Mouse (Mus musculus) lung, postnatal 14 days (tissue): ENCODE data around the gene Klhdc1.

Experiments
- DNase-seq: peaks from one replicate; pipeline ENCODE4 v3.0.0; 2021

Klhdc1 gene

GRCm38 (mm10) chr12:69240876-69241275 is at the start of gene Klhdc1:
Klhdc1 (plus strand) TSS chr12:69241176.
- DNase-seq: no peak

GRCm38 (mm10) chr12:69191396-69191795 is 49.6 kb upstream of the Klhdc1 start:
- DNase-seq: no peak

- no peak for DNase-seq
These were observed 48.3 kb upstream of the Klhdc1 start for GRCm38 (mm10) chr12:69192637-69193036.

GRCm38 (mm10) chr12:69196444-69197377 is 44.3 kb upstream of the Klhdc1 start, which contains the start of gene Gm49383:
Gm49383 (minus strand) TSS chr12:69197104.
- peak; percentile 71 for DNase-seq

- DNase-seq: peak; percentile 60
These were observed 43.4 kb upstream of the Klhdc1 start for GRCm38 (mm10) chr12:69197378-69198163.

- peak; percentile 71 for DNase-seq
These were observed 42.8 kb upstream of the Klhdc1 start, which contains the start of gene Dnaaf2 for GRCm38 (mm10) chr12:69198164-69198535. Dnaaf2 (minus strand) TSS chr12:69198429.

- no peak for DNase-seq
These were observed 42.0 kb upstream of the Klhdc1 start for GRCm38 (mm10) chr12:69198985-69199384.

GRCm38 (mm10) chr12:69204052-69204833 is 36.7 kb upstream of the Klhdc1 start, which contains the start of gene Gm49384:
Gm49384 (minus strand) TSS chr12:69204267.
- DNase-seq: no peak

- no peak for DNase-seq
These were observed 33.6 kb upstream of the Klhdc1 start for GRCm38 (mm10) chr12:69207396-69207795.

- DNase-seq: no peak
These were observed 33.0 kb upstream of the Klhdc1 start for GRCm38 (mm10) chr12:69207926-69208325.

GRCm38 (mm10) chr12:69208520-69208919 is 32.5 kb upstream of the Klhdc1 start:
- DNase-seq: no peak

- no peak for DNase-seq
These were observed 30.7 kb upstream of the Klhdc1 start for GRCm38 (mm10) chr12:69210056-69210979.

- DNase-seq: peak; percentile 27
These were observed 29.9 kb upstream of the Klhdc1 start for GRCm38 (mm10) chr12:69211057-69211456.

GRCm38 (mm10) chr12:69213186-69213777 is 27.7 kb upstream of the Klhdc1 start:
- DNase-seq: no peak

GRCm38 (mm10) chr12:69214393-69214792 is 26.6 kb upstream of the Klhdc1 start:
- no peak for DNase-seq

GRCm38 (mm10) chr12:69215000-69215785 is 25.8 kb upstream of the Klhdc1 start:
- peak; percentile 54 for DNase-seq

- DNase-seq: no peak
These were observed 24.4 kb upstream of the Klhdc1 start for GRCm38 (mm10) chr12:69216587-69216986.

- DNase-seq: no peak
These were observed 20.2 kb upstream of the Klhdc1 start for GRCm38 (mm10) chr12:69220613-69221277.

- peak; percentile 90 for DNase-seq
These were observed 13.1 kb upstream of the Klhdc1 start, which contains the start of gene Pole2 for GRCm38 (mm10) chr12:69227776-69228466. Pole2 (minus strand) TSS chr12:69228195.
